Mouse (Mus musculus): ENCODE measurements at regions not wholly inside any gene's neighbourhood (a gene's known extent, or its start where the extent isn't known, plus 50 kb on each side); places are given as distances from the start of the nearest gene placed in this dataset.

- DNase-seq (ENCODE audit: low spot score) = no peak
Observed at GRCm38 (mm10) chr6:108910330-108910729, 81.9 kb downstream of the Edem1 start.

- no peak for DNase-seq (ENCODE audit: low spot score)
Observed at GRCm38 (mm10) chr6:108912539-108912938, 84.1 kb downstream of the Edem1 start.

- no peak for DNase-seq (ENCODE audit: low spot score)
Observed at GRCm38 (mm10) chr6:108919372-108919913, 91.0 kb downstream of the Edem1 start.

- DNase-seq (ENCODE audit: low spot score) = no peak
Observed at GRCm38 (mm10) chr6:108921181-108921580, 92.7 kb downstream of the Edem1 start.

GRCm38 (mm10) chr6:108922564-108922963, 94.1 kb downstream of the Edem1 start:
- no peak for DNase-seq (ENCODE audit: low spot score)

- no peak for DNase-seq (ENCODE audit: low spot score)
Observed at GRCm38 (mm10) chr6:108928981-108929380, 100.5 kb downstream of the Edem1 start.

- no peak for DNase-seq (ENCODE audit: low spot score)
Observed at GRCm38 (mm10) chr6:108938646-108939045, 110.2 kb downstream of the Edem1 start.

- DNase-seq (ENCODE audit: low spot score) = no peak
Observed at GRCm38 (mm10) chr6:108942288-108942687, 113.8 kb downstream of the Edem1 start.

GRCm38 (mm10) chr6:108952389-108952788, 123.9 kb downstream of the Edem1 start:
- no peak for DNase-seq (ENCODE audit: low spot score)

- no peak for DNase-seq (ENCODE audit: low spot score)
Observed at GRCm38 (mm10) chr6:108962810-108963209, 134.4 kb downstream of the Edem1 start.

- DNase-seq (ENCODE audit: low spot score) = peak; percentile 63
Observed at GRCm38 (mm10) chr6:108963295-108963694, 134.9 kb downstream of the Edem1 start.

- no peak for DNase-seq (ENCODE audit: low spot score)
Observed at GRCm38 (mm10) chr6:108969477-108970176, 141.2 kb downstream of the Edem1 start.

GRCm38 (mm10) chr6:108971415-108972089, 143.1 kb downstream of the Edem1 start:
- no peak for DNase-seq (ENCODE audit: low spot score)

- no peak for DNase-seq (ENCODE audit: low spot score)
Observed at GRCm38 (mm10) chr6:108973701-108974100, 145.3 kb downstream of the Edem1 start.

GRCm38 (mm10) chr6:108989506-108989905, 161.1 kb downstream of the Edem1 start:
- no peak for DNase-seq (ENCODE audit: low spot score)

GRCm38 (mm10) chr6:108993743-108994142, 165.3 kb downstream of the Edem1 start:
- DNase-seq (ENCODE audit: low spot score) = no peak

GRCm38 (mm10) chr6:109004443-109004842, 176.0 kb downstream of the Edem1 start:
- no peak for DNase-seq (ENCODE audit: low spot score)

- no peak for DNase-seq (ENCODE audit: low spot score)
Observed at GRCm38 (mm10) chr6:109009364-109009763, 180.9 kb downstream of the Edem1 start.

GRCm38 (mm10) chr6:109009793-109010192, 181.4 kb downstream of the Edem1 start:
- no peak for DNase-seq (ENCODE audit: low spot score)

GRCm38 (mm10) chr6:109019731-109020130, 191.3 kb downstream of the Edem1 start:
- no peak for DNase-seq (ENCODE audit: low spot score)

All from embryo, embryonic 10 days (tissue).